Mouse (Mus musculus) CH12.LX (cell line): ENCODE data around the gene Kantr. TPM values are rescaled to one million over a fixed set of nuclear protein-coding genes. Genes with fewer than 3 reads are reported as not detected.

ENCODE experiments used
- DNase-seq: peaks from one replicate; pipeline ENCODE4 v3.0.0-alpha.2; 2013; ENCODE audit errors: extremely low read depth
- H3K27ac ChIP-seq: 2 replicates; pipeline ENCODE4 v1.5.1; 2012; ENCODE audit warnings: low read depth, mild to moderate bottlenecking, control low read depth, moderate library complexity; ENCODE audit not compliant: insufficient read depth
- H3K27me3 ChIP-seq: replicated peaks from 2 replicates; pipeline ENCODE3; 2012; ENCODE audit warnings: inconsistent platforms
- H3K36me3 ChIP-seq, 2 experiments: replicated peaks in 1 of 2; 2 replicates each; pipeline versions ENCODE3 to v1.6.1; 2012; ENCODE audit warnings: inconsistent platforms in 1 of 2, low read length in 1 of 2, mild to moderate bottlenecking in 1 of 2, mixed read lengths in 1 of 2, moderate library complexity in 1 of 2; ENCODE audit not compliant: control insufficient read depth in 1 of 2, insufficient read depth in 1 of 2
- H3K4me1 ChIP-seq, 2 experiments: 2 replicates each; pipeline ENCODE4 v1.6.1; 2012; ENCODE audit warnings: inconsistent platforms in 1 of 2, moderate library complexity in 1 of 2; ENCODE audit not compliant: insufficient read depth in 2 of 2, control insufficient read depth in 1 of 2
- H3K4me2 ChIP-seq: 2 replicates; pipeline ENCODE4 v1.6.1; 2012; ENCODE audit warnings: low read depth, mild to moderate bottlenecking, control low read depth; ENCODE audit not compliant: poor library complexity, insufficient read depth, severe bottlenecking
- H3K4me3 ChIP-seq, 3 experiments: fragments of 150-350 bp in 1 of 3; sonication (generic) in 1 of 3; replicated peaks in 1 of 3; 2 replicates each; pipeline versions ENCODE3 to v1.5.1; 2011 to 2012; ENCODE audit warnings: low read depth in 2 of 3, low read length in 2 of 3, mild to moderate bottlenecking in 2 of 3, moderate library complexity in 2 of 3, control low read depth in 1 of 3, improper control_type of control experiment in 1 of 3, inconsistent platforms in 1 of 3, mixed read lengths in 1 of 3; ENCODE audit not compliant: poor library complexity in 1 of 3
- H3K79me2 ChIP-seq: replicated peaks from 2 replicates; pipeline ENCODE4 v1.6.1; 2012; ENCODE audit warnings: mild to moderate bottlenecking, moderate library complexity; ENCODE audit not compliant: control insufficient read depth, poor library complexity, insufficient read depth, severe bottlenecking; ENCODE audit errors: extremely low read depth
- H3K9ac ChIP-seq: 2 replicates; pipeline ENCODE4 v1.6.1; 2012; ENCODE audit warnings: low read depth, mild to moderate bottlenecking, control low read depth, moderate library complexity; ENCODE audit not compliant: insufficient read depth
- H3K9me3 ChIP-seq: replicated peaks from 2 replicates; pipeline ENCODE3; 2012; ENCODE audit warnings: low read length, inconsistent platforms, mixed read lengths
- BHLHE40 ChIP-seq: IDR thresholded peaks from 2 replicates; pipeline ENCODE4 v1.6.1; 2011; ENCODE audit warnings: mild to moderate bottlenecking, low read depth, low read length, improper control_type of control experiment
- CHD1 ChIP-seq: IDR thresholded peaks from 2 replicates; pipeline ENCODE4 v1.6.1; 2012; ENCODE audit warnings: low read depth, low read length, improper control_type of control experiment, inconsistent platforms
- CTCF ChIP-seq, 2 experiments: IDR thresholded peaks in 1 of 2; conservative IDR thresholded peaks in 1 of 2; 2 replicates each; pipeline ENCODE4 v1.5.1; 2011 to 2012; ENCODE audit warnings: low read depth in 2 of 2, low read length in 2 of 2, improper control_type of control experiment in 1 of 2, inconsistent platforms in 1 of 2, mild to moderate bottlenecking in 1 of 2, moderate library complexity in 1 of 2
- E2F4 ChIP-seq: IDR thresholded peaks from 2 replicates; pipeline ENCODE4 v1.6.1; 2011; ENCODE audit warnings: low read depth, low read length, improper control_type of control experiment; ENCODE audit not compliant: insufficient replicate concordance
- EP300 ChIP-seq: IDR thresholded peaks from 2 replicates; pipeline ENCODE4 v1.6.1; 2011; ENCODE audit warnings: low read length, improper control_type of control experiment
- ETS1 ChIP-seq: conservative IDR thresholded peaks from 2 replicates; pipeline ENCODE4 v1.6.1; 2012; ENCODE audit warnings: low read depth, mild to moderate bottlenecking, inconsistent platforms, low read length, improper control_type of control experiment, moderate library complexity
- GABPA ChIP-seq: IDR thresholded peaks from 2 replicates; pipeline ENCODE4 v1.6.1; 2012; ENCODE audit warnings: low read depth, low read length, improper control_type of control experiment, inconsistent platforms; ENCODE audit not compliant: insufficient replicate concordance
- JUND ChIP-seq: conservative IDR thresholded peaks from 2 replicates; pipeline ENCODE4 v1.6.1; 2011; ENCODE audit warnings: low read depth, low read length, improper control_type of control experiment
- KAT2A ChIP-seq: IDR thresholded peaks from 2 replicates; pipeline ENCODE4 v1.6.1; 2012; ENCODE audit warnings: low read length, improper control_type of control experiment, inconsistent platforms; ENCODE audit not compliant: insufficient replicate concordance
- MAFK ChIP-seq: IDR thresholded peaks from 2 replicates; pipeline ENCODE4 v1.6.1; 2011; ENCODE audit warnings: low read length, improper control_type of control experiment; ENCODE audit not compliant: insufficient replicate concordance
- MAX ChIP-seq: IDR thresholded peaks from 2 replicates; pipeline ENCODE4 v1.6.1; 2011; ENCODE audit warnings: low read length, improper control_type of control experiment
- MAZ ChIP-seq: IDR thresholded peaks from 2 replicates; pipeline ENCODE4 v1.6.1; 2012; ENCODE audit warnings: low read depth, mild to moderate bottlenecking, inconsistent platforms, low read length, improper control_type of control experiment, moderate library complexity
- MEF2A ChIP-seq: IDR thresholded peaks from 2 replicates; pipeline ENCODE4 v1.6.1; 2014; ENCODE audit warnings: low read depth, mild to moderate bottlenecking, inconsistent platforms, low read length, improper control_type of control experiment, borderline replicate concordance
- MXI1 ChIP-seq: IDR thresholded peaks from 2 replicates; pipeline ENCODE4 v1.6.1; 2011; ENCODE audit warnings: mild to moderate bottlenecking, low read depth, low read length, improper control_type of control experiment
- MYC ChIP-seq: IDR thresholded peaks from 2 replicates; pipeline ENCODE4 v1.6.1; 2011; ENCODE audit warnings: low read depth, mild to moderate bottlenecking, improper control_type of control experiment, low read length
- NRF1 ChIP-seq: IDR thresholded peaks from 2 replicates; pipeline ENCODE4 v1.6.1; 2014; ENCODE audit warnings: low read depth, mild to moderate bottlenecking, inconsistent platforms, low read length, improper control_type of control experiment, moderate library complexity
- PAX5 ChIP-seq: IDR thresholded peaks from 2 replicates; pipeline ENCODE4 v1.6.1; 2012; ENCODE audit warnings: low read length, inconsistent platforms, mixed read lengths
- POLR2AphosphoS2 ChIP-seq: IDR thresholded peaks from 2 replicates; pipeline ENCODE4 v1.6.1; 2011; ENCODE audit warnings: low read depth, low read length, improper control_type of control experiment
- RAD21 ChIP-seq: IDR thresholded peaks from 2 replicates; pipeline ENCODE4 v1.6.1; 2011; ENCODE audit warnings: low read depth, mild to moderate bottlenecking, low read length, improper control_type of control experiment, moderate library complexity
- SMC3 ChIP-seq: IDR thresholded peaks from 2 replicates; pipeline ENCODE4 v1.6.1; 2011; ENCODE audit warnings: low read depth, low read length, improper control_type of control experiment
- TCF12 ChIP-seq: IDR thresholded peaks from 2 replicates; pipeline ENCODE4 v1.6.1; 2014; ENCODE audit warnings: low read depth, mild to moderate bottlenecking, inconsistent platforms, low read length, improper control_type of control experiment
- ZC3H11A ChIP-seq: IDR thresholded peaks from 2 replicates; pipeline ENCODE4 v1.6.1; 2012; ENCODE audit warnings: low read depth, mild to moderate bottlenecking, inconsistent platforms, low read length, improper control_type of control experiment
- ZKSCAN1 ChIP-seq: IDR thresholded peaks from 2 replicates; pipeline ENCODE4 v1.6.1; 2012; ENCODE audit warnings: low read depth, inconsistent platforms, low read length, improper control_type of control experiment, borderline replicate concordance
- ZMIZ1 ChIP-seq: IDR thresholded peaks from 2 replicates; pipeline ENCODE4 v1.6.1; 2012; ENCODE audit warnings: low read depth, mild to moderate bottlenecking, inconsistent platforms, low read length, improper control_type of control experiment
- dilution Hi-C: fragments of 300-500 bp; cut with MboI; formaldehyde crosslinking; loops from 2 replicates; pipeline ENCODE4 v1.14.3; 2020; ENCODE audit warnings: low sequenced_read_pairs; ENCODE audit not compliant: extremely low pct_unique_long_range_greater_than_20kb, extremely low pct_ligation_motif_present
- in situ Hi-C: fragments of 300-500 bp; cut with MboI; formaldehyde crosslinking; loops from 3 replicates; pipeline ENCODE4 v1.14.3; 2019; ENCODE audit warnings: low sequenced_read_pairs, low pct_ligation_motif_present, low pct_unique_long_range_greater_than_20kb, mixed read lengths
- polyA plus RNA-seq: library from polyadenylated mRNA; unstranded; fragments of >175 nt; gene quantifications from 2 replicates; pipeline ENCODE4 v1.2.1, GENCODE M21; 2012; ENCODE audit warnings: low read depth; ENCODE audit not compliant: insufficient read length
- total RNA-seq, 2 experiments: library from RNA; depleted of rRNA; stranded (reverse); fragments of 300-350 nt in 1 of 2; fragments of >200 nt in 1 of 2; gene quantifications; 2 replicates each; pipeline ENCODE4 v1.2.3; 2012 to 2014

Kantr gene
- total and polyA plus RNA-seq, 3 experiments, result 0.64 to 3.1 (median 2.7) TPM

DNA sequence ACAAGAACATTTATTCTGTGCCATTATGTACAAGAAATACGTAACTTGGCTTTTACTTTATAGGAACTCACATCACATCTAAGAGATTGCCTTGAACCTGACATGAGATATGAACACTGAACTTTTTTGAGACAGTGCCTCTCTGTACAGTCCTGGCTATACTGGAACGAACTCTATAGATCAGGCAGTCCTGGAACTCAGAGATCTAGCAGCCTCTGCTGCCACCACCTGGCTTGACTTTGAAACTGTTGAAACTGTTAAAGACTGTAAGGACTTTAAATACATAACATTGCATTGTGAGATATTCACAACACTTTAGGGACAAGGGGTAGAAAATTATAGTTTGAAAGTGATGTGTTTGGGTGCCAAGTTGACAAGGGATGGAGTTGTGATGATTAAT, 19.4 kb downstream of the Kantr start:
- H3K9me3 ChIP-seq, result no peaks in the 10 kb centered on the region
- peak; percentile 5 for DNase-seq
- no peak overlapping the region for H3K4me3 ChIP-seq
- H3K27ac ChIP-seq, result no peak overlapping the region
- in situ Hi-C loops (no loop called here), dilution Hi-C loops (no loop called here)
- H3K4me2 ChIP-seq, result no peak overlapping the region
- no peaks in the 10 kb centered on the region for H3K4me1 ChIP-seq
- no peak overlapping the region for H3K9ac ChIP-seq
- H3K36me3 ChIP-seq, result peaks cover 2 to 15% of the 10 kb centered on the region in 2 experiments
- no peaks in the 10 kb centered on the region for H3K27me3 ChIP-seq
- H3K79me2 ChIP-seq, result no peaks in the 10 kb centered on the region
- TF ChIP-seq EP300 (no peak), RAD21 (peak; percentile 47), SMC3 (peak; percentile 34), POLR2AphosphoS2 (no peak), BHLHE40 (no peak), CTCF (conservative IDR thresholded peaks at IDR 0.05 in 1 of 2, IDR thresholded peaks at IDR 0.05 in 1 of 2; ENCODE audit: low read depth in 2 of 2, low read length in 2 of 2) (peak in 1 of 2 experiments; percentile 52; a peak in 2 of 4 replicates)

- dilution Hi-C loops, result no loop called here
- H3K36me3 ChIP-seq, result peaks cover 2 to 15% of the 10 kb centered on the region in 2 experiments
Observed at GRCm38 (mm10) chrX:152307371-152307770, 19.9 kb downstream of the Kantr start.

DNA sequence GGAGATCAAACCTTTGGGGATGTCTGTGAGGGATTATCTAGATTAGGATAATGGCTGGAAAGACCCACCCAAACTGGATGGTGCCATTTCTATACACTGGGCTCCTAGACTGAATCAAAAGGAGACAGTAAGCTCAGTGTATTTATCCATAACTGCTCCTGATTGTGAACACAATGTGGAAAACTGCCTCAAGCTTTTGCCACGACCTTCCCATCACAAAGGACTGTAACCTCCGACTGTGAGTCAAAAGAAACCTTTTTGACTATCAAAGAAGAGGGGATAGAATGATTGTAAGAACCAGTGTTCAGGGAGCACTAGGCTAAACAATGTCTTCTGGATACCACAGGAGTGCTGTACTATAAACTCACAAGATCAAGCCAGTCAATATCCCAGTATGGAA, 21.1 kb downstream of the Kantr start:
- no peak for TF ChIP-seq ETS1
- TF ChIP-seq MAFK, result no peak
- no peak for TF ChIP-seq PAX5
- no peak for TF ChIP-seq CHD1
- TF ChIP-seq MYC, result no peak
- no peak for TF ChIP-seq ZMIZ1
- no peak for TF ChIP-seq ZC3H11A
- TF ChIP-seq GABPA, result no peak
- no peak for TF ChIP-seq MAX
- no peak for TF ChIP-seq TCF12
- no peak for TF ChIP-seq NRF1
- TF ChIP-seq ZKSCAN1, result no peak
- TF ChIP-seq JUND, result no peak
- no peak for TF ChIP-seq E2F4
- no peak for TF ChIP-seq MAZ
- no peak for TF ChIP-seq MEF2A
- TF ChIP-seq, all 38 proteins: peak for 0
- Histone ChIP-seq H3K4me3 (no peak overlapping the region), H3K27ac (no peak overlapping the region), H3K4me1 (no peaks in the 10 kb centered on the region), H3K36me3 (peaks cover 2 to 15% of the 10 kb centered on the region in 2 experiments), H3K4me2 (no peak overlapping the region), H3K27me3 (no peaks in the 10 kb centered on the region), H3K9me3 (no peaks in the 10 kb centered on the region), H3K79me2 (no peaks in the 10 kb centered on the region), H3K9ac (no peak overlapping the region)
- dilution Hi-C loops (no loop called here), in situ Hi-C loops (no loop called here)
- DNase-seq, result no peak

More at GRCm38 (mm10) chrX:152307371-152307770, 19.9 kb downstream of the Kantr start:
- no peak for DNase-seq
- in situ Hi-C loops, result no loop called here
- TF ChIP-seq ZMIZ1 (no peak), MXI1 (no peak), KAT2A (no peak), BHLHE40 (no peak)
- TF ChIP-seq, all 38 proteins: peak for 0
- no peaks in the 10 kb centered on the region for H3K27me3 ChIP-seq
- no peak overlapping the region for H3K4me3 ChIP-seq
- no peak overlapping the region for H3K4me2 ChIP-seq
- H3K9me3 ChIP-seq, result no peaks in the 10 kb centered on the region
- H3K9ac ChIP-seq, result no peak overlapping the region
- H3K79me2 ChIP-seq, result no peaks in the 10 kb centered on the region
- H3K4me1 ChIP-seq, result no peaks in the 10 kb centered on the region
- no peak overlapping the region for H3K27ac ChIP-seq
